Mouse (Mus musculus) megakaryocyte, embryonic 14.5 days (primary cell): ENCODE data around the gene Fuz. TPM values are rescaled to one million over a fixed set of nuclear protein-coding genes. Genes with fewer than 3 reads are reported as not detected.

ENCODE experiments used
- H3K27me3 ChIP-seq: replicated peaks from 2 replicates; pipeline ENCODE3; 2012; ENCODE audit warnings: inconsistent platforms
- H3K36me3 ChIP-seq: replicated peaks from 2 replicates; pipeline ENCODE3; 2012; ENCODE audit warnings: low read length, inconsistent platforms, mixed read lengths
- H3K4me1 ChIP-seq: 2 replicates; pipeline ENCODE4 v1.6.1; 2012; ENCODE audit warnings: inconsistent platforms
- H3K4me3 ChIP-seq: replicated peaks from 2 replicates; pipeline ENCODE3; 2012; ENCODE audit warnings: moderate library complexity, mild to moderate bottlenecking, inconsistent platforms
- H3K9me3 ChIP-seq: 2 replicates; pipeline ENCODE4 v1.6.1; 2012; ENCODE audit warnings: inconsistent platforms
- FLI1 ChIP-seq: IDR thresholded peaks from 2 replicates; pipeline ENCODE4 v1.6.1; 2012; ENCODE audit warnings: low read length, inconsistent platforms, mixed read lengths
- GATA1 ChIP-seq: IDR thresholded peaks from 3 replicates; pipeline ENCODE4 v1.6.1; 2012; ENCODE audit warnings: mixed read lengths, low read length, inconsistent platforms, borderline replicate concordance
- polyA plus RNA-seq: library from polyadenylated mRNA; stranded (reverse); fragments of >175 nt; gene quantifications from 2 replicates; pipeline ENCODE4 v1.2.3, GENCODE M21; 2012; ENCODE audit warnings: low replicate concordance; ENCODE audit not compliant: insufficient read depth

Fuz gene
- polyA plus RNA-seq, 1 experiment: 69.9 TPM

- Histone ChIP-seq H3K4me3 (no peak overlapping the region), H3K9me3 (no peaks in the 10 kb centered on the region), H3K36me3 (peaks cover 92% of the 10 kb centered on the region), H3K4me1 (peaks cover 50% of the 10 kb centered on the region), H3K27me3 (no peaks in the 10 kb centered on the region)
- TF ChIP-seq FLI1: no peak
- TF ChIP-seq GATA1: no peak
Observed at GRCm38 (mm10) chr7:44919127-44919526, 23.2 kb downstream of the Fuz start.

DNA sequence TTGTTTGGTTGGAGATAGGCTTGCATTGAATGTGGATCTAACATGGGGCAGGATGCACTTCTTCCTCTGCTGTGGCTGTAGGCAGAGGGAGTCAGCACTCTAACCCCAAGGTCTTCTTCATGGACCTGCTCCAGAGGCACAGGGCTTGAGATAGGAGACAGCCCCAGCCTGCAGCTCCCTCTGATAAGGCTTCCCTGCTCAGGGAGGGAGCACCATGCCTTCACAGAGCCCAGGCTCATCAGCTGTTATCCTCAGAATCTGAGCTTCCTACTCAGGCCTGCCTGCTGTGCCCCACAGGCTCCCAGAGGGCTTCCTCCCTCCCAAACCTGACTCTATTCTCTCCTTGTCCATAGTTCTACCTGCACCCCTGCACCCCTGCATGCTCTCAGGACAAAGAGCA is 26.7 kb downstream of the Fuz start:
- no peak overlapping the region for H3K4me3 ChIP-seq
- peaks cover 88% of the 10 kb centered on the region for H3K36me3 ChIP-seq
- H3K9me3 ChIP-seq: no peaks in the 10 kb centered on the region
- no peak for TF ChIP-seq FLI1
- no peak for TF ChIP-seq GATA1
- H3K4me1 ChIP-seq: peaks cover 54% of the 10 kb centered on the region
- no peaks in the 10 kb centered on the region for H3K27me3 ChIP-seq

DNA sequence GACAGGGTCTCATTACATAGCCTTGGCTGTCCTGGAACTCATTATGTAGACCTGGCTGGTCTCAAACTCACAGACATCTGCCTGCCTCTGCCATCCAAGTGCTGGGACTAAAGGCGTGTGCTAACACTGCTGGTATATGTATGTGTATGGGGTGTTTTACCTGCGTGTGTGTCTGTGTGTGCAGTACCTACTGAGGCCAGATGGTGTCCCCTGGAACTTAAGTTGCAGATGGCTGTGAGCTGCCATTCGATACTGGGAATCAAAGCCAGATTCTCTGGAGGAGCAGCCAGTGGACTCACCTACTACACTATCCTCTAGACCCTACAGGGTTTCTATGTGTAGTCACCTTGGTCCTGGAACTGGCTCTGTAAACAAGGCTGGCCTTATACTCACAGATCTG is 29.6 kb downstream of the Fuz start:
- Histone ChIP-seq H3K27me3 (no peaks in the 10 kb centered on the region), H3K36me3 (peaks cover 62% of the 10 kb centered on the region), H3K4me1 (peaks cover 49% of the 10 kb centered on the region), H3K4me3 (no peak overlapping the region), H3K9me3 (no peaks in the 10 kb centered on the region)
- TF ChIP-seq GATA1 (no peak), FLI1 (no peak)

- peak overlapping the region; percentile 99 for H3K4me3 ChIP-seq
- TF ChIP-seq FLI1 (no peak), GATA1 (no peak)
- H3K9me3 ChIP-seq: no peaks in the 10 kb centered on the region
- peaks cover 42% of the 10 kb centered on the region for H3K4me1 ChIP-seq
- no peaks in the 10 kb centered on the region for H3K27me3 ChIP-seq
- peaks cover 34% of the 10 kb centered on the region for H3K36me3 ChIP-seq
Observed at GRCm38 (mm10) chr7:44928570-44928969, 32.7 kb downstream of the Fuz start.

GRCm38 (mm10) chr7:44929204-44930151 is 33.6 kb downstream of the Fuz start, which contains the start of gene Ap2a1:
Gene Ap2a1 (minus strand): TSS chr7:44929496.
- Histone ChIP-seq H3K4me3 (peak within 1 kb of the TSS; percentile 99), H3K36me3 (peaks cover 26% of the 10 kb centered on the region), H3K9me3 (0 out of 2 replicates have a peak, but pooled peaks cover 4% of the 10 kb centered on the region), H3K27me3 (no peaks in the 10 kb centered on the region), H3K4me1 (peaks cover 42% of the 10 kb centered on the region)
- TF ChIP-seq FLI1 (peak; percentile 50), GATA1 (no peak)

DNA sequence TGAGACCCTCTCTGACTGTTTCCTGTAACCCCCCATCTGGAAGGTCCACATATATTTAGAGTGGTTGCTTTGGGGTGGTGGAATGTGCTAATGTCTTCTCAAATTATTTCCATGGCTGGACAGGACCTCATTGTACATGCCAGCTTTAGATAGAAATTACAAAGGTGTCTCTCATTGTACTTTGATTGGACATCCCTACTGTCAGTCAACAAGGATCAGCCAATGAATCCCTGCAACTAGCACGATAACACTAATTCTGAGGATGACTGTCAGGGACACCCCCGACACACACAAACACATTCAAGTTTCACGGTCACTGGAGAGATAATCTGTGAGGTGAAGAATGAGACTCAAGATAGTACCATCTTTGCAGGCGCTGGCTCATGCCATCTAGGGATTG is 42.8 kb downstream of the Fuz start:
- Histone ChIP-seq H3K4me3 (no peak overlapping the region), H3K4me1 (no peaks in the 10 kb centered on the region), H3K9me3 (peaks cover 16% of the 10 kb centered on the region), H3K27me3 (peaks cover 8% of the 10 kb centered on the region), H3K36me3 (no peaks in the 10 kb centered on the region)
- TF ChIP-seq GATA1 (no peak), FLI1 (no peak)

GRCm38 (mm10) chr7:44942904-44943303 is 47.0 kb downstream of the Fuz start, which contains the start of gene Tsks:
Gene Tsks (plus strand): TSS chr7:44943204.
- peaks cover 34% of the 10 kb centered on the region for H3K27me3 ChIP-seq
- TF ChIP-seq FLI1 (no peak), GATA1 (no peak)
- H3K9me3 ChIP-seq: no peaks in the 10 kb centered on the region
- H3K4me3 ChIP-seq: no peak within 1 kb of the TSS
- no peaks in the 10 kb centered on the region; the same call in 1 of the 2 replicates for H3K4me1 ChIP-seq
- no peaks in the 10 kb centered on the region for H3K36me3 ChIP-seq

DNA sequence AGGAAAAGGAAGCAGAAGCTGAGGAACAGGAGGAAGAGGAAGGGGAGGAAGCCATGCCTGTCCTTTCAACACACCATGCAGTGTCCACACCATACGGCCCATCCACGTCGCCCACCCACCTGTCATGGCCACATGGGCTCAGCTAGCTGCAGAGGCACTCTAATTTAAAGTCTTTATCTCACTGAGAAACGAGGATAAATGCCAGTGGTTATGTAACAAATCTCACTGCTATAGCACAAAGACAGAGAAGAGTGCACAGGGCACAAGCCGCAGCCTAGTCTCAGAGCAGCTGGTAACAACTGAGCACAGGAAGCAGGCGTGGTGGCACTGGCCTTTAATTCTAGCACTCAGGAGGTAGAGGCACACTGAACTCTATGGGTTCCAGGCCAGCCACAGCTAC is 54.0 kb downstream of the Fuz start:
- H3K27me3 ChIP-seq: peaks cover 75% of the 10 kb centered on the region
- peaks cover 27% of the 10 kb centered on the region for H3K4me1 ChIP-seq
- peak overlapping the region; percentile 33 for H3K4me3 ChIP-seq
- no peak for TF ChIP-seq FLI1
- no peak for TF ChIP-seq GATA1
- no peaks in the 10 kb centered on the region for H3K9me3 ChIP-seq
- H3K36me3 ChIP-seq: no peaks in the 10 kb centered on the region

GRCm38 (mm10) chr7:44951960-44952359 is 56.1 kb downstream of the Fuz start:
- H3K4me1 ChIP-seq: peaks cover 30% of the 10 kb centered on the region
- H3K36me3 ChIP-seq: no peaks in the 10 kb centered on the region
- H3K4me3 ChIP-seq: peak overlapping the region; percentile 93
- no peaks in the 10 kb centered on the region for H3K9me3 ChIP-seq
- TF ChIP-seq FLI1: no peak
- TF ChIP-seq GATA1: no peak
- peaks cover 71% of the 10 kb centered on the region for H3K27me3 ChIP-seq

Other genes with a start within 250 kb of the Fuz start
- gene Myh14, start 225.2 kb upstream of the Fuz start, polyA plus RNA-seq: 0.02 TPM in 1 of 2 replicates, not detected in the other
- gene Izumo2, start 187.3 kb upstream of the Fuz start, polyA plus RNA-seq: not detected in 2 replicates
- gene Vrk3, start 147.7 kb upstream of the Fuz start, polyA plus RNA-seq: 63.8 and 68.6 TPM in 2 replicates
- gene Zfp473, start 145.0 kb upstream of the Fuz start, polyA plus RNA-seq: 0.12 TPM in 1 of 2 replicates, not detected in the other
- 59.4 and 135 TPM in 2 replicates for gene Nup62, start 80.0 kb upstream of the Fuz start, polyA plus RNA-seq
- 3.0 and 3.6 TPM in 2 replicates for gene Il4i1, start 79.7 kb upstream of the Fuz start, polyA plus RNA-seq
- 279 and 321 TPM in 2 replicates for gene Atf5, start 79.4 kb upstream of the Fuz start, polyA plus RNA-seq
- gene Akt1s1, start 47.1 kb upstream of the Fuz start, polyA plus RNA-seq: 372 and 2,506 TPM in 2 replicates
- 44.5 TPM in 2 replicates for gene Tbc1d17, start 47.0 kb upstream of the Fuz start, polyA plus RNA-seq
- 30.0 and 36.4 TPM in 2 replicates for gene Pnkp, start 38.9 kb upstream of the Fuz start, polyA plus RNA-seq
- 191 and 368 TPM in 2 replicates for gene Ptov1, start 26.3 kb upstream of the Fuz start, polyA plus RNA-seq
- 249 and 952 TPM in 2 replicates for gene Med25, start 3.4 kb upstream of the Fuz start, polyA plus RNA-seq
- 137 and 235 TPM in 2 replicates for gene Ap2a1, start 33.4 kb downstream of the Fuz start, polyA plus RNA-seq
- gene Tsks, start 47.1 kb downstream of the Fuz start, polyA plus RNA-seq: 0.62 TPM in 1 of 2 replicates, not detected in the other
- gene Cpt1c, start 78.8 kb downstream of the Fuz start, polyA plus RNA-seq: 0.82 TPM in 1 of 2 replicates, not detected in the other
- 7.0 and 74.9 TPM in 2 replicates for gene Prmt1, start 90.5 kb downstream of the Fuz start, polyA plus RNA-seq
- 44.2 and 87.0 TPM in 2 replicates for gene Irf3, start 101.6 kb downstream of the Fuz start, polyA plus RNA-seq
- gene Bcl2l12, start 102.6 kb downstream of the Fuz start, polyA plus RNA-seq: 44.7 and 73.7 TPM in 2 replicates
- gene Scaf1, start 120.3 kb downstream of the Fuz start, polyA plus RNA-seq: 219 and 387 TPM in 2 replicates
- gene Rras, start 121.9 kb downstream of the Fuz start, polyA plus RNA-seq: 26.5 and 83.1 TPM in 2 replicates
- gene Prr12, start 156.8 kb downstream of the Fuz start, polyA plus RNA-seq: 63.6 and 73.6 TPM in 2 replicates
- gene Nosip, start 166.3 kb downstream of the Fuz start, polyA plus RNA-seq: 150 and 186 TPM in 2 replicates
- gene Prrg2, start 166.6 kb downstream of the Fuz start, polyA plus RNA-seq: 91.5 and 106 TPM in 2 replicates
- gene Rcn3, start 196.1 kb downstream of the Fuz start, polyA plus RNA-seq: 1.7 TPM in 1 of 2 replicates, not detected in the other
- 28.9 and 70.0 TPM in 2 replicates for gene Fcgrt, start 207.8 kb downstream of the Fuz start, polyA plus RNA-seq
- 39.7 and 217 TPM in 2 replicates for gene Rps11, start 228.4 kb downstream of the Fuz start, polyA plus RNA-seq
- gene Rpl13a, start 232.7 kb downstream of the Fuz start, polyA plus RNA-seq: 3,981 and 5,869 TPM in 2 replicates
- 2.1 and 9.4 TPM in 2 replicates for gene Gm45713, start 240.2 kb downstream of the Fuz start, polyA plus RNA-seq
- gene Flt3l, start 240.4 kb downstream of the Fuz start, polyA plus RNA-seq: 78.6 and 81.1 TPM in 2 replicates